Mouse (Mus musculus): Measurements from ENCODE around the gene Marveld3. TPM values are rescaled to one million over a fixed set of nuclear protein-coding genes. Genes with fewer than 3 reads are reported as not detected.

Marveld3 gene
- total and polyA plus RNA-seq, 2 experiments from 2014 or later: 1.4 to 1.6 TPM

- Histone ChIP-seq H3K4me2 (ENCODE audit: low read depth, low read length, poor library complexity, severe bottlenecking) (no peak overlapping the region), H3K9me3 (ENCODE audit: low read length) (no peaks in the 10 kb centered on the region), H3K9ac (replicated peaks; ENCODE audit: low read length, poor library complexity, severe bottlenecking) (no peak overlapping the region), H3K4me3 (ENCODE audit: low read depth, low read length) (no peak overlapping the region), H3K36me3 (ENCODE audit: insufficient read depth, low read length) (no peaks in the 10 kb centered on the region), H3K27me3 (ENCODE audit: insufficient read depth, low read length) (no peaks in the 10 kb centered on the region), H3K27ac (ENCODE audit: low read depth, low read length) (no peak overlapping the region), H3K4me1 (ENCODE audit: insufficient read depth, low read length) (peaks cover 4% of the 10 kb centered on the region; the same call in 1 of the 2 replicates)
- no peak for TF ChIP-seq CTCF (IDR thresholded peaks at IDR 0.05)
- DNase-seq (ENCODE audit: low spot score) (no peak), ATAC-seq (ENCODE audit: low FRiP score) (no peak)
- WGBS: 74% methylated on average over 15 of the region's 15 CpGs
Observed at GRCm38 (mm10) chr8:109982386-109983105, 20.5 kb upstream of the Marveld3 start.

GRCm38 (mm10) chr8:109979339-109979738, 17.3 kb upstream of the Marveld3 start:
- H3K9ac ChIP-seq (replicated peaks; ENCODE audit: low read length, poor library complexity, severe bottlenecking): no peak overlapping the region
- no peak for TF ChIP-seq CTCF (IDR thresholded peaks at IDR 0.05)
- H3K4me1 ChIP-seq (ENCODE audit: insufficient read depth, low read length): peaks cover 4% of the 10 kb centered on the region; the same call in 1 of the 2 replicates
- no peaks in the 10 kb centered on the region for H3K27me3 ChIP-seq (ENCODE audit: insufficient read depth, low read length)
- no peak for ATAC-seq (ENCODE audit: low FRiP score)
- DNase-seq (ENCODE audit: low spot score): no peak
- 72% methylated on average over 6 of the region's 6 CpGs for WGBS
- H3K36me3 ChIP-seq (ENCODE audit: insufficient read depth, low read length): no peaks in the 10 kb centered on the region
- no peak overlapping the region for H3K27ac ChIP-seq (ENCODE audit: low read depth, low read length)
- no peak overlapping the region for H3K4me2 ChIP-seq (ENCODE audit: low read depth, low read length, poor library complexity, severe bottlenecking)
- H3K9me3 ChIP-seq (ENCODE audit: low read length): no peaks in the 10 kb centered on the region
- H3K4me3 ChIP-seq (ENCODE audit: low read depth, low read length): no peak overlapping the region

- 86% methylated on average over 4 of the region's 4 CpGs for WGBS
- H3K9me3 ChIP-seq (ENCODE audit: low read length): no peaks in the 10 kb centered on the region
- H3K27me3 ChIP-seq (ENCODE audit: insufficient read depth, low read length): no peaks in the 10 kb centered on the region
- H3K9ac ChIP-seq (replicated peaks; ENCODE audit: low read length, poor library complexity, severe bottlenecking): no peak overlapping the region
- TF ChIP-seq CTCF (IDR thresholded peaks at IDR 0.05): no peak
- H3K36me3 ChIP-seq (ENCODE audit: insufficient read depth, low read length): no peaks in the 10 kb centered on the region
- DNase-seq (ENCODE audit: low spot score) (no peak), ATAC-seq (ENCODE audit: low FRiP score) (no peak)
- no peak overlapping the region for H3K4me3 ChIP-seq (ENCODE audit: low read depth, low read length)
- no peaks in the 10 kb centered on the region for H3K4me1 ChIP-seq (ENCODE audit: insufficient read depth, low read length)
- no peak overlapping the region for H3K4me2 ChIP-seq (ENCODE audit: low read depth, low read length, poor library complexity, severe bottlenecking)
- no peak overlapping the region for H3K27ac ChIP-seq (ENCODE audit: low read depth, low read length)
Observed at GRCm38 (mm10) chr8:109972901-109973300, 10.9 kb upstream of the Marveld3 start.

- Histone ChIP-seq H3K36me3 (ENCODE audit: insufficient read depth, low read length) (no peaks in the 10 kb centered on the region), H3K27ac (ENCODE audit: low read depth, low read length) (no peak overlapping the region), H3K9me3 (ENCODE audit: low read length) (no peaks in the 10 kb centered on the region), H3K4me2 (ENCODE audit: low read depth, low read length, poor library complexity, severe bottlenecking) (no peak overlapping the region), H3K4me1 (ENCODE audit: insufficient read depth, low read length) (no peaks in the 10 kb centered on the region), H3K4me3 (ENCODE audit: low read depth, low read length) (no peak overlapping the region), H3K27me3 (ENCODE audit: insufficient read depth, low read length) (no peaks in the 10 kb centered on the region), H3K9ac (replicated peaks; ENCODE audit: low read length, poor library complexity, severe bottlenecking) (no peak overlapping the region)
- 4% methylated on average over 9 of the region's 9 CpGs for WGBS
- no peak for ATAC-seq (ENCODE audit: low FRiP score)
- DNase-seq (ENCODE audit: low spot score): peak; percentile 84
- TF ChIP-seq CTCF (IDR thresholded peaks at IDR 0.05): peak; percentile 95
Observed at GRCm38 (mm10) chr8:109970323-109970722, 8.3 kb upstream of the Marveld3 start.

- TF ChIP-seq CTCF (IDR thresholded peaks at IDR 0.05): peak; percentile 41
- Histone ChIP-seq H3K27ac (ENCODE audit: low read depth, low read length) (no peak overlapping the region), H3K9ac (replicated peaks; ENCODE audit: low read length, poor library complexity, severe bottlenecking) (no peak overlapping the region), H3K9me3 (ENCODE audit: low read length) (no peaks in the 10 kb centered on the region), H3K27me3 (ENCODE audit: insufficient read depth, low read length) (no peaks in the 10 kb centered on the region), H3K4me2 (ENCODE audit: low read depth, low read length, poor library complexity, severe bottlenecking) (no peak overlapping the region), H3K36me3 (ENCODE audit: insufficient read depth, low read length) (no peaks in the 10 kb centered on the region), H3K4me1 (ENCODE audit: insufficient read depth, low read length) (no peaks in the 10 kb centered on the region), H3K4me3 (ENCODE audit: low read depth, low read length) (no peak overlapping the region)
- 57% methylated on average over 10 of the region's 10 CpGs for WGBS
- DNase-seq (ENCODE audit: low spot score) (no peak), ATAC-seq (ENCODE audit: low FRiP score) (no peak)
Observed at GRCm38 (mm10) chr8:109968837-109969236, 6.8 kb upstream of the Marveld3 start.

GRCm38 (mm10) chr8:109964106-109964505, 2.1 kb upstream of the Marveld3 start:
- ATAC-seq (ENCODE audit: low FRiP score) (no peak), DNase-seq (ENCODE audit: low spot score) (no peak)
- no peak for TF ChIP-seq CTCF (IDR thresholded peaks at IDR 0.05)
- H3K36me3 ChIP-seq (ENCODE audit: insufficient read depth, low read length): no peaks in the 10 kb centered on the region
- no peak overlapping the region for H3K4me2 ChIP-seq (ENCODE audit: low read depth, low read length, poor library complexity, severe bottlenecking)
- H3K4me1 ChIP-seq (ENCODE audit: insufficient read depth, low read length): no peaks in the 10 kb centered on the region
- no peak overlapping the region for H3K9ac ChIP-seq (replicated peaks; ENCODE audit: low read length, poor library complexity, severe bottlenecking)
- H3K9me3 ChIP-seq (ENCODE audit: low read length): no peaks in the 10 kb centered on the region
- H3K4me3 ChIP-seq (ENCODE audit: low read depth, low read length): no peak overlapping the region
- H3K27me3 ChIP-seq (ENCODE audit: insufficient read depth, low read length): peaks cover 17% of the 10 kb centered on the region
- no peak overlapping the region for H3K27ac ChIP-seq (ENCODE audit: low read depth, low read length)
- WGBS: 75% methylated on average over 4 of the region's 4 CpGs

Measured in midbrain, postnatal 0 days (tissue).